Mouse (Mus musculus) hindbrain, embryonic 11.5 days (tissue): Measurements from ENCODE around the gene Amn. TPM values are rescaled to one million over a fixed set of nuclear protein-coding genes. Genes with fewer than 3 reads are reported as not detected.

Experiments used
- ATAC-seq: fragments of 200-750 bp; cut with Nextera tagmentation; 2 replicates; pipeline ENCODE4 v1.8.0; 2017; ENCODE audit warnings: mild to moderate bottlenecking, moderate TSS enrichment, moderate library complexity; ENCODE audit not compliant: low FRiP score
- DNase-seq: peaks from one replicate; pipeline ENCODE4 v3.0.0-alpha.2; 2015; ENCODE audit warnings: low spot score
- H3K27ac ChIP-seq: fragments of 300-500 bp; sonication (generic); 2 replicates; pipeline ENCODE4 v1.5.1; 2014; ENCODE audit warnings: mild to moderate bottlenecking, low read depth, low read length
- H3K27me3 ChIP-seq: fragments of 300-500 bp; sonication (generic); 2 replicates; pipeline ENCODE4 v1.6.1; 2014; ENCODE audit warnings: mild to moderate bottlenecking, low read length, moderate library complexity, mixed read lengths; ENCODE audit not compliant: control insufficient read depth, insufficient read depth
- H3K36me3 ChIP-seq: fragments of 300-500 bp; sonication (generic); 2 replicates; pipeline ENCODE4 v1.6.1; 2014; ENCODE audit warnings: mild to moderate bottlenecking, low read length, moderate library complexity, mixed read lengths; ENCODE audit not compliant: control insufficient read depth, insufficient read depth
- H3K4me1 ChIP-seq: fragments of 300-500 bp; sonication (generic); replicated peaks from 2 replicates; pipeline ENCODE4 v1.6.1; 2014; ENCODE audit warnings: low read length, mixed read lengths; ENCODE audit not compliant: control insufficient read depth, insufficient read depth
- H3K4me2 ChIP-seq: fragments of 300-500 bp; sonication (generic); replicated peaks from 2 replicates; pipeline ENCODE4 v1.6.1; 2014; ENCODE audit warnings: mild to moderate bottlenecking, low read depth, low read length
- H3K4me3 ChIP-seq: fragments of 300-500 bp; sonication (generic); 2 replicates; pipeline ENCODE4 v1.5.1; 2014; ENCODE audit warnings: low read depth, low read length
- H3K9ac ChIP-seq: fragments of 300-500 bp; sonication (generic); 2 replicates; pipeline ENCODE4 v1.6.1; 2014; ENCODE audit warnings: low read depth, low read length
- H3K9me3 ChIP-seq: fragments of 300-500 bp; sonication (generic); 2 replicates; pipeline ENCODE4 v1.6.1; 2016; ENCODE audit warnings: low read length; ENCODE audit not compliant: control insufficient read depth
- WGBS: fragments of 180-500 bp; shearing (Covaris S2); extraction: QIAGEN DNeasy Blood & Tissue Kit; methylation state at CpG from one replicate; pipeline ENCODE4 v1.1.7; 2014; 5-methylcytosine and 5-hydroxymethylcytosine counted together
- polyA plus RNA-seq: library from polyadenylated mRNA; unstranded; fragments of >200 nt; fragmentation: Nextera tagmentation; extraction: Ambion mirVana; gene quantifications from 2 replicates; pipeline ENCODE4 v1.2.1, GENCODE M21; 2014

The Amn gene
- polyA plus RNA-seq, 1 experiment from 2014 or later: 0.76 TPM

DNA sequence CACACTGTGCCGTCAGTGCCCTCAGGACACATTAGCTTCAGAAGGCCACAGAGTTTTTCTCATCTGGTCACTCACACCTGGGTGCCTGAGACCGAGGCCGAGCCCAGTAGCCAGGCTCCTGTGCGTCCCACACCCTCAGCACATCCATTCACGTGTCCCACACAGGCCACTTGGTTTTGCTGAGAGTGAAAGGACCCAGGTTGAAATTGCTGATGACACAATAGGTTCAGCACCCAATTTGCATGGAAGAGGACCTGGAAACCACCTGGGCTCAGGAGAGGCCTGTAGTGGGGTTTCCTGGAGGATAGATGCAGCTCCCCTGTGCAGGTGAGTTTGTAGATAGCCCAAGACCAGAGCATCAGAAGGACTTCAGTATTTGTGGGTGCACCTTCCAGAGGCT, 32.5 kb upstream of the Amn start:
- no peaks in the 10 kb centered on the region; the same call in 1 of the 2 replicates for H3K36me3 ChIP-seq
- H3K4me1 ChIP-seq: no peaks in the 10 kb centered on the region
- WGBS: 88% methylated on average over 5 of the region's 5 CpGs
- no peak for ATAC-seq
- H3K4me3 ChIP-seq: no peak overlapping the region
- H3K4me2 ChIP-seq: no peak overlapping the region
- H3K27me3 ChIP-seq: no peaks in the 10 kb centered on the region
- no peak for DNase-seq
- no peak overlapping the region for H3K27ac ChIP-seq
- no peaks in the 10 kb centered on the region for H3K9me3 ChIP-seq
- H3K9ac ChIP-seq: no peak overlapping the region

DNA sequence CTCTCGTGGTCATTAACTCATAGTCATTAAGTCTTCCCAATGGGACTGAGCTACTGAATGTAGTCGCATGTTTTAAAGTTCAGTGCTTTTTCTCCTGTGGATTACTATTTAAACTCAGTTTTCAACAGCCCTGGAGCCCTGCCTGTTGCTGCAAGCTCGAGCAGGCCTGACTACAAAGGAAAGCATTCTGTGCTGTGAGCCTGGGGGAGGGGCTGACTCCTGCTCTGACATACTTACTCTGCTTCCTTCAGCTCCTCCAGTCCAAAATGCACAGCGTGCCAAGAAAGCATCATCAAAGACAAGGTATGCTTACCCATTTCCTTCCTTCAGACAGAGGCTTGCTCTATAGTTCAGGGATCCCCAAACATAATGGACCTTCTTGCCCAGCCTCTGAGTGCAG, 32.1 kb upstream of the Amn start:
- peak; percentile 21 for DNase-seq
- H3K9ac ChIP-seq: no peak overlapping the region
- no peaks in the 10 kb centered on the region for H3K4me1 ChIP-seq
- H3K36me3 ChIP-seq: no peaks in the 10 kb centered on the region; the same call in 1 of the 2 replicates
- no peak overlapping the region for H3K27ac ChIP-seq
- 58% methylated on average over 4 of the region's 4 CpGs for WGBS
- ATAC-seq: no peak
- no peaks in the 10 kb centered on the region for H3K27me3 ChIP-seq
- H3K9me3 ChIP-seq: no peaks in the 10 kb centered on the region
- H3K4me3 ChIP-seq: no peak overlapping the region
- H3K4me2 ChIP-seq: no peak overlapping the region

DNA sequence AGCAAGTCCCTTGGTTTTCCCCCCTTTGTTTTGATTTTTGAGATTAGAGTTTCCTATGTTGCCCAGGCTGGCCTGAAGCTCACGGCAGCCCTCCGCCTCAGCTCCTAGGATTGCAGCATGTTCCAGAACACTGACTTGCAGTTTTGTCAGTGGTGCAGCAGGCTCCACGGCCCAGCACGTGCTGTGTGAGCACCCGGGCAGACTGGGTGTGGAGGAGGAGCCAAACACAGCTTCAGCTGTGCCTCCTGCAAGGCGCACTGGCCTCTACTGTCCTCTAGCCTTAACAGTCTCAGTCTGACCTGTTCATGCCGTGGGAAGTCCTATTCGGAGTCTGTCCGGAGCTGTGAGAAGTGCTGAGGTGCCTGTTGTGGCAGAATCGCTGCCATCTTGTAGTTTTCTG, 31.0 kb upstream of the Amn start:
- no peak overlapping the region for H3K4me2 ChIP-seq
- H3K4me1 ChIP-seq: no peaks in the 10 kb centered on the region
- ATAC-seq (no peak), DNase-seq (no peak)
- H3K27ac ChIP-seq: no peak overlapping the region
- H3K36me3 ChIP-seq: no peaks in the 10 kb centered on the region; the same call in 1 of the 2 replicates
- H3K27me3 ChIP-seq: no peaks in the 10 kb centered on the region
- WGBS: 88% methylated on average over 10 of the region's 10 CpGs
- no peaks in the 10 kb centered on the region for H3K9me3 ChIP-seq
- H3K9ac ChIP-seq: no peak overlapping the region
- no peak overlapping the region for H3K4me3 ChIP-seq

DNA sequence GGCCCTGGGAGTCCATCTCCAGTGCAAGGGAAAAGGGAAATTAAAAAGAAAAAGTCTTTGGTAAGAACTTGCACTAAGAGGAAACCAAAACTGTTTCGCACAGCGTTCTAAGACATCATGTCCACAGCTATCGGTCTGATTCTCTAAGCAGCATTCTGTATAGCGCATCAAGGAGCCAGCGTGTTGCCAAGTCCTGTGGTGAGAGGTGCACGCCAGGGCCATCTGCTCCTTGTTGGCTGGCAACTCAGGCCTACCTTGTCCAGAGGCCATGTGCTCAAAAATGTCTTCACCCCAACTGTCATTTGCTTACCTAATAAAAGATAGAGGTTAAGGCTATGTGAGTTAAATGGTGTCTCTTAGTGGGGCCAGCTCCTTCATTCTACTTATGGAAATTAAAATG, 29.0 kb upstream of the Amn start:
- H3K9ac ChIP-seq: no peak overlapping the region
- H3K4me3 ChIP-seq: no peak overlapping the region
- 96% methylated on average over 6 of the region's 6 CpGs for WGBS
- DNase-seq: no peak
- H3K36me3 ChIP-seq: no peaks in the 10 kb centered on the region; the same call in 1 of the 2 replicates
- H3K27me3 ChIP-seq: no peaks in the 10 kb centered on the region
- no peak for ATAC-seq
- H3K27ac ChIP-seq: no peak overlapping the region
- H3K4me2 ChIP-seq: no peak overlapping the region
- H3K9me3 ChIP-seq: no peaks in the 10 kb centered on the region
- no peaks in the 10 kb centered on the region for H3K4me1 ChIP-seq

DNA sequence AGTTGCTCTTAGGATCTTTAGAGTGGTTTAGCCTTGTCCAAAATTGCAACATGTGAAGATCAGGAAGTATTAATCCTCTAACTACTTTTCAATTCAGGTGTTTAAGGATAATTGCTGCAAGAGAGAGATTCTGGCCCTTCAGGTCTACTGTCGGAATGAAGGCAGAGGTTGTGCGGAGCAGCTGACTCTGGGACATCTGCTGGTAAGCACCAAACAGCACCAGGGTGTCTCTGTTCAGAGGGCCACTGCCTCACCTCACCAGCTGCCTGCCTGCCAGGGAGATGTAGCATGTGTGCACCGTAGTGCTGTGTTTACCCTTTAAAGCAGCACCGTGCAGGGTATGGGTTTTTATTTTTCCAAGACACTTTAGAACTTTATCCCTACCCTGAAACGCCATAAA, 28.5 kb upstream of the Amn start:
- H3K4me3 ChIP-seq: no peak overlapping the region
- H3K27ac ChIP-seq: no peak overlapping the region
- 95% methylated on average over 5 of the region's 5 CpGs for WGBS
- no peak overlapping the region for H3K9ac ChIP-seq
- H3K4me1 ChIP-seq: no peaks in the 10 kb centered on the region
- no peak for DNase-seq
- no peak overlapping the region for H3K4me2 ChIP-seq
- H3K27me3 ChIP-seq: no peaks in the 10 kb centered on the region
- H3K36me3 ChIP-seq: no peaks in the 10 kb centered on the region; the same call in 1 of the 2 replicates
- no peaks in the 10 kb centered on the region for H3K9me3 ChIP-seq
- no peak for ATAC-seq

DNA sequence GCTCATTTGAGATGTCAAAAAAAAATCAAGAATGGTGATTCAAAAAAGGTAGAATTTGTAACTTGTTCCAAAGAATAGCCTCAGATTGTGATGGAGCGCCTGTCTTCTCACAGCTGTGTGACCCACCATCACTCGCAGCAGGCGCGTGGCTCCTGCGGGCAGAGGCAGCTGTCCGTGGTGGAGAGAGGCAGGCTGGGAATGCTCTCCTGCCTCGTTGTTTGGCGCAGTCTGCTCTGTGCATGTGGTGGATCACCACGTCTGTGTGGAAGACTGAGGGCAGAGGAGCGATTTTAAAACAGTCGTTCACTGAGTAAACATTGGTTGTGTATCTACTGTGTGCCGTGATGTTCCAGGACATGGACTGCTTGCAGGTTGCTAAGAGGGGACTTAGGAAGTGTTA, 27.2 kb upstream of the Amn start:
- Histone ChIP-seq H3K4me2 (no peak overlapping the region), H3K4me3 (no peak overlapping the region), H3K4me1 (no peaks in the 10 kb centered on the region), H3K27me3 (no peaks in the 10 kb centered on the region), H3K27ac (no peak overlapping the region), H3K9me3 (no peaks in the 10 kb centered on the region), H3K36me3 (no peaks in the 10 kb centered on the region; the same call in 1 of the 2 replicates), H3K9ac (no peak overlapping the region)
- DNase-seq (no peak), ATAC-seq (no peak)
- WGBS: 89% methylated on average over 12 of the region's 12 CpGs

DNA sequence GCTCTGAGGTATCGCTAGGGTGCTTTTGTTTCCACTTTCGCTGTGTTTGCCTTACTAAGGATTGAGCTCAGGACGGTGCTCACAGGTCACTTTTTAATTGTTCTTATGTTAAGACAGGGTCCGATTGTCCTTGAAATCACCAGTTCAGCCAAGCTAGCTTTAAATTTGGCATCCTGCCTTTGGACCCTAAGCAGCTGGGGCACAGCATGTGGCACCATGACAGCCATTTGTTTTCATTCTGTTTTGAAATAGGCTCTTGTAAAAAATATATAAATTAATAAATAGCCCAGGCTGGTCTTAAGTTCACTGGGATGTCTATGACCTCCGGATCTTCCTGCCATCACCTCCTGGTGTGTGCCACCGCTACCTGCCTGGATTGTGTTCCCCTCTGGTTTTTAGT, 25.8 kb upstream of the Amn start:
- DNase-seq (no peak), ATAC-seq (no peak)
- H3K36me3 ChIP-seq: peaks cover 2% of the 10 kb centered on the region; the same call in 1 of the 2 replicates
- no peaks in the 10 kb centered on the region for H3K9me3 ChIP-seq
- 90% methylated on average over 6 of the region's 6 CpGs for WGBS
- H3K4me3 ChIP-seq: no peak overlapping the region
- no peak overlapping the region for H3K27ac ChIP-seq
- no peaks in the 10 kb centered on the region for H3K27me3 ChIP-seq
- H3K4me2 ChIP-seq: no peak overlapping the region
- H3K4me1 ChIP-seq: no peaks in the 10 kb centered on the region
- H3K9ac ChIP-seq: no peak overlapping the region

DNA sequence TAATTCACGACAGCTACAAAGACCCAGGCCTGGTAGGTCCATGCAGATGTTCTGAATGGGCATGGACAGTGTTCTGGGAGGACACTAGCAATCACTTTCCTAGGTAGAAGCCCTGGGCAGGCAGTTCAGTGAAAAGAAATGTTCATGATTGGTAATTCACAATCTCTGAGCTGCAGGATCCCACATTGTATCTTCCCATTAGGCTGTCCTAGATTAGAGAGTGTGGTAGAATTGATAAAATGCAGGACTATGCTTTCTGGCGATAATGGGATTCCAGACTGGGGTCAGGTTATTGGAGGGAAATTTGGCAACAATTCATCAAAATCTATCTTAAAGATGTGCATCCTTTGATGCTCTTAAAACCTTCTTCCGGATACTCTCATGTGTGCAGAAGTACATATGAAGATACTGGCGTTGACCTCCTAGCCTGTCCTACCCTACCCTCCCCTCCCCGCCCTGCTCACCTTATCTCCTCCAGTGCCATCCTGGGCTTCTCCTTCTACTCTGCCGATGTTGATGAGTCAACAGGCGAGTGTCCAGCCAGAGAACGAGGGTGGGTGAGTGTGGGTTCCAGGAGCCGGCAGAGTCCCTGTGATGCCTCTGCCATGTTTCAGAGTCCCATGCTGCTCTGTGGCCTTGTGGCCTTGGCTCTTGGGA, 24.0 kb upstream of the Amn start:
- H3K9ac ChIP-seq: no peak overlapping the region
- no peak overlapping the region for H3K4me3 ChIP-seq
- H3K36me3 ChIP-seq: peaks cover 3% of the 10 kb centered on the region; the same call in 1 of the 2 replicates
- H3K9me3 ChIP-seq: no peaks in the 10 kb centered on the region
- H3K4me2 ChIP-seq: no peak overlapping the region
- WGBS: 94% methylated on average over 9 of the region's 9 CpGs
- no peak overlapping the region for H3K27ac ChIP-seq
- no peaks in the 10 kb centered on the region for H3K27me3 ChIP-seq
- ATAC-seq (no peak), DNase-seq (no peak)
- H3K4me1 ChIP-seq: no peaks in the 10 kb centered on the region

DNA sequence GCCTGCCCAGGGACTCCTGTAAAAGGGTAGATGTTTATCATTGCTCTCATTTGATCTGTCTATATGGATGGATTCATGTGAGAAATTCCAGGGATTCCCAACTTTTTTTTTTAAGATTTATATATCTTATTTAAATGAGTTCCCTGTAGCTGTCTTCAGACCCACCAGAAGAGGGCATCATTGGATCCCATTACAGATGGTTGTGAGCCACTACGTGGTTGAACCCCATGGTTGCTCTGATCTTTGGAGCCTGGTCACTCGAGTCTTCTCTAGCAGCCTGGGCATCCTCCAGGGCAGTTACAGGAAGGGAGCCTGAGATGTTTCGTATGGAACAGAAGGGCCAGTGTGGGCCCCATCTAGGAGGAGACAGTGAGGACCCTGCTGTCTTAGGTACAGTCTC, 21.8 kb upstream of the Amn start:
- WGBS: 71% methylated on average over 3 of the region's 3 CpGs
- Histone ChIP-seq H3K27me3 (no peaks in the 10 kb centered on the region), H3K27ac (no peak overlapping the region), H3K9me3 (no peaks in the 10 kb centered on the region), H3K36me3 (peaks cover 3% of the 10 kb centered on the region; the same call in 1 of the 2 replicates), H3K4me3 (no peak overlapping the region), H3K4me1 (no peaks in the 10 kb centered on the region), H3K4me2 (no peak overlapping the region), H3K9ac (no peak overlapping the region)
- no peak for DNase-seq
- ATAC-seq: no peak
